In the genomic region with DNA sequence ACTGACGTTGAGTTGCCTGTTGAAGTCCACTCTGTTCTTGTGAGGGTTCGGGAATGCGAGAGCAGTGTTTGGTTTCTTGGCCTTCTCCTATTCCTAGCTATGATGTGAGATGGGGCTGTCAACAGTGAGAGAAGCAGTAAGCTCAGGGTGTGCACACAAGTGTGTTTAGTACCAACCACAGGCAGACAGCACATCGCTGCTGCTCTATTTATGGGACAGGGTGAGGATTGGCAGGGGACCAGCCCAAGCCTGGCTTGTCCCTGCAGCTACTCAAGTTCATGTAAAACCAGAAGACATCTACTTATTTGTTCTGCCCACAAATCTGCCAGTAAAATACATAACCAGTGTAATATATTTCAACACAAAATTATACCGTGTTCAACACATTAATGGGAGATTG, we compare ENCODE assay signal across 13 mouse cellular contexts. TPM values are rescaled to one million over a fixed set of nuclear protein-coding genes. Genes with fewer than 3 reads are reported as not detected.
DNase-seq lines count a peak whose midpoint lies in the region; ATAC-seq and TF ChIP-seq lines count a peak whose summit lies in the region.
"Had no signal": no experiment of that assay in that cellular context is flagged by ENCODE, and none has a peak within 500 bp of the region (broad histone marks: within the 10 kb centered on the region; RNA-seq: fewer than 3 reads in every experiment).

No protein-coding gene starts in this region.

- TF ChIP-seq POLR2A in limb, embryonic 14.5 days (IDR thresholded peaks at IDR 0.05; ENCODE audit: borderline replicate concordance, extremely low read depth, insufficient read depth, insufficient read length), result no peak

- WGBS in lung, embryonic 16.5 days, result 80% methylated on average over 5 of the region's 5 CpGs
- 53% methylated on average over 5 of the region's 5 CpGs for WGBS in heart, embryonic 12.5 days
- WGBS in limb, embryonic 14.5 days, result 83% methylated on average over 5 of the region's 5 CpGs

- peaks cover 6% of the 10 kb centered on the region for H3K4me1 ChIP-seq in lung, embryonic 16.5 days (replicated peaks; ENCODE audit: control insufficient read depth, insufficient read depth, low read length)
- H3K4me1 ChIP-seq in heart, embryonic 12.5 days (replicated peaks), result peaks cover 49% of the 10 kb centered on the region
- peaks cover 13% of the 10 kb centered on the region for H3K4me1 ChIP-seq in limb, embryonic 14.5 days (ENCODE audit: control insufficient read depth, insufficient read depth, low read length)
- H3K4me1 ChIP-seq: megakaryocyte, embryonic 14.5 days had no signal

- DNase-seq in lung, postnatal 25 days (ENCODE audit: low spot score), result no peak
- peak; percentile 85 for DNase-seq in gastrocnemius, adult 2 months
- no peak for DNase-seq in limb, embryonic 14.5 days (ENCODE audit: low spot score)
- DNase-seq in layer of hippocampus, postnatal 14 days (ENCODE audit: low spot score in 2 of 2), result no peak
- DNase-seq in cerebellum, postnatal 4 days (ENCODE audit: low spot score in 2 of 2), result no peak
- DNase-seq: cerebellum, postnatal 36 days had no signal

- H3K4me2 ChIP-seq in lung, embryonic 16.5 days (ENCODE audit: low read depth, low read length), result no peak overlapping the region
- H3K4me2 ChIP-seq in heart, embryonic 12.5 days, result no peak overlapping the region
- no peak overlapping the region for H3K4me2 ChIP-seq in limb, embryonic 14.5 days (replicated peaks; ENCODE audit: low read depth, low read length, severe bottlenecking)
- H3K4me2 ChIP-seq: hindbrain, embryonic 14.5 days had no signal

- no peaks in the 10 kb centered on the region for H3K9me3 ChIP-seq in lung, embryonic 16.5 days (ENCODE audit: control insufficient read depth, low read length)
- H3K9me3 ChIP-seq in heart, embryonic 12.5 days (replicated peaks), result no peaks in the 10 kb centered on the region
- no peaks in the 10 kb centered on the region for H3K9me3 ChIP-seq in limb, embryonic 14.5 days (ENCODE audit: control insufficient read depth, low read length)

- peak overlapping the region; percentile 79 for H3K27ac ChIP-seq in lung, embryonic 16.5 days (ENCODE audit: low read length)
- peak overlapping the region; percentile 87 for H3K27ac ChIP-seq in gastrocnemius, adult 2 months
- peak overlapping the region; percentile 94 for H3K27ac ChIP-seq in heart, embryonic 12.5 days (ENCODE audit: poor library complexity, severe bottlenecking)
- H3K27ac ChIP-seq in limb, embryonic 14.5 days (replicated peaks; ENCODE audit: low read depth, low read length), result 0 out of 2 replicates have a peak overlapping the region, but pooled peaks have one; percentile 22
- H3K27ac ChIP-seq: hindbrain, embryonic 14.5 days; stomach, postnatal 0 days had no signal

- ATAC-seq in lung, embryonic 16.5 days (ENCODE audit: low read depth), result peak; percentile 71
- ATAC-seq in heart, embryonic 12.5 days (ENCODE audit: insufficient number of reproducible peaks, low FRiP score), result peak; percentile 73
- no peak for ATAC-seq in limb, embryonic 14.5 days (ENCODE audit: low FRiP score, low read depth)
- ATAC-seq in activated CD4-positive, CD25-positive, alpha-beta regulatory T cell, adult 4 months, result no peak

- intact Hi-C loops in gastrocnemius, adult 2 months (cut with DNase I), result loop anchor here (5.0 kb wide), 1 partner anchor 45 kb away; a partner anchor contains a TSS

- no peaks in the 10 kb centered on the region for H3K36me3 ChIP-seq in lung, embryonic 16.5 days (ENCODE audit: control insufficient read depth, insufficient read depth, low read length)
- no peaks in the 10 kb centered on the region for H3K36me3 ChIP-seq in heart, embryonic 12.5 days
- no peaks in the 10 kb centered on the region for H3K36me3 ChIP-seq in limb, embryonic 14.5 days (ENCODE audit: control insufficient read depth, insufficient read depth, low read length)

- TF ChIP-seq CTCF in gastrocnemius, adult 2 months (IDR thresholded peaks at IDR 0.05), result no peak

- H3K9ac ChIP-seq in lung, embryonic 16.5 days (ENCODE audit: low read length), result no peak overlapping the region
- H3K9ac ChIP-seq in heart, embryonic 12.5 days, result no peak overlapping the region
- no peak overlapping the region for H3K9ac ChIP-seq in limb, embryonic 14.5 days (ENCODE audit: low read depth, low read length, severe bottlenecking)
- H3K9ac ChIP-seq: hindbrain, embryonic 14.5 days had no signal

- H3K27me3 ChIP-seq in lung, embryonic 16.5 days (ENCODE audit: control insufficient read depth, insufficient read depth, low read depth, low read length), result no peaks in the 10 kb centered on the region
- no peaks in the 10 kb centered on the region for H3K27me3 ChIP-seq in heart, embryonic 12.5 days (replicated peaks)
- no peaks in the 10 kb centered on the region for H3K27me3 ChIP-seq in limb, embryonic 14.5 days (ENCODE audit: control insufficient read depth, insufficient read depth, low read length)
- H3K27me3 ChIP-seq: megakaryocyte, embryonic 14.5 days had no signal

- no peak overlapping the region for H3K4me3 ChIP-seq in lung, embryonic 16.5 days (ENCODE audit: low read length)
- peak overlapping the region; percentile 41 for H3K4me3 ChIP-seq in gastrocnemius, adult 2 months
- no peak overlapping the region for H3K4me3 ChIP-seq in heart, embryonic 12.5 days
- H3K4me3 ChIP-seq in limb, embryonic 14.5 days (replicated peaks; ENCODE audit: low read length), result no peak overlapping the region
- H3K4me3 ChIP-seq: erythroblast, embryonic 14.5 days; megakaryocyte, embryonic 14.5 days had no signal

RNA-seq across cellular contexts. Expression of a gene that starts 46.4 kb away (rescaled TPM):
- polyA plus RNA-seq in lung, embryonic 16.5 days (2015; fragmentation: Nextera tagmentation; extraction: Ambion mirVana), result 57.0 and 64.8 TPM in 2 replicates
- 100 to 1,000 TPM; 142 to 248 TPM for total RNA-seq in gastrocnemius, adult 2 months (2021)
- 159 and 174 TPM in 2 replicates for polyA plus RNA-seq in heart, embryonic 12.5 days (2016; fragmentation: Nextera tagmentation; extraction: Ambion mirVana)
- 80.0 and 101 TPM in 2 replicates for polyA plus RNA-seq in limb, embryonic 14.5 days (2012; rRNA removed)
- polyA plus RNA-seq in limb, embryonic 14.5 days (2014; fragmentation: Nextera tagmentation; extraction: Ambion mirVana), result 111 and 118 TPM in 2 replicates
- total RNA-seq in layer of hippocampus, postnatal 14 days (2021), result 1 to 10 TPM in 1 of 2 experiments, under 1 TPM in 1; 0.95 to 1.1 TPM
- polyA plus RNA-seq in activated CD4-positive, CD25-positive, alpha-beta regulatory T cell, adult 4 months (2017; shearing (Covaris generic)), result not detected

Comparison
In these comparisons a context has a peak if more than half of its experiments do, and no peak if none do; other contexts are left out.
1. ATAC-seq: peak in lung, embryonic 16.5 days (single experiment) and heart, embryonic 12.5 days (single experiment); none in limb, embryonic 14.5 days (single experiment) and activated CD4-positive, CD25-positive, alpha-beta regulatory T cell, adult 4 months (single experiment).
2. H3K27ac ChIP-seq: peak in every context shown above with its lines; median percentile 94 in heart, embryonic 12.5 days; 87 in gastrocnemius, adult 2 months; 79 in lung, embryonic 16.5 days; 22 in limb, embryonic 14.5 days.
3. RNA of a gene that starts 46.4 kb away (polyA plus RNA-seq): 159 to 174 TPM in heart, embryonic 12.5 days, 80.0 to 118 TPM in limb, embryonic 14.5 days and 57.0 to 64.8 TPM in lung, embryonic 16.5 days; not detected in activated CD4-positive, CD25-positive, alpha-beta regulatory T cell, adult 4 months; every median in the first group is over 10 times any median in the second.